Mouse (Mus musculus) liver, postnatal 0 days (tissue): ENCODE data around the gene Trpv3. TPM values are rescaled to one million over a fixed set of nuclear protein-coding genes. Genes with fewer than 3 reads are reported as not detected.

Source experiments
- ATAC-seq: fragments of 200-750 bp; cut with Nextera tagmentation; 2 replicates; pipeline ENCODE4 v1.8.0; 2017; ENCODE audit warnings: mild to moderate bottlenecking, moderate library complexity
- DNase-seq: peaks from one replicate; pipeline ENCODE4 v3.0.0-alpha.2; 2016
- H3K27ac ChIP-seq: fragments of 300-500 bp; sonication (generic); 2 replicates; pipeline ENCODE4 v1.5.1; 2014; ENCODE audit warnings: antibody characterized with exemption, moderate library complexity, mild to moderate bottlenecking, low read depth
- H3K27me3 ChIP-seq: fragments of 300-500 bp; sonication (generic); 2 replicates; pipeline ENCODE4 v1.6.1; 2014; ENCODE audit warnings: low read length, control low read depth, mixed read lengths; ENCODE audit not compliant: insufficient read depth
- H3K36me3 ChIP-seq: fragments of 300-500 bp; sonication (generic); replicated peaks from 2 replicates; pipeline ENCODE4 v1.6.1; 2014; ENCODE audit warnings: mild to moderate bottlenecking, control low read depth, low read length, moderate library complexity, mixed read lengths; ENCODE audit not compliant: insufficient read depth
- H3K4me1 ChIP-seq: fragments of 300-500 bp; sonication (generic); 2 replicates; pipeline ENCODE4 v1.6.1; 2014; ENCODE audit warnings: antibody characterized with exemption, mild to moderate bottlenecking, control low read depth; ENCODE audit not compliant: insufficient read depth
- H3K4me2 ChIP-seq: fragments of 300-500 bp; sonication (generic); 2 replicates; pipeline ENCODE4 v1.6.1; 2014; ENCODE audit warnings: low read depth, mild to moderate bottlenecking, low read length, moderate library complexity, mixed read lengths
- H3K4me3 ChIP-seq: fragments of 300-500 bp; sonication (generic); 2 replicates; pipeline ENCODE4 v1.5.1; 2014; ENCODE audit warnings: low read depth, low read length
- H3K9ac ChIP-seq: fragments of 300-500 bp; sonication (generic); replicated peaks from 2 replicates; pipeline ENCODE4 v1.6.1; 2014; ENCODE audit warnings: mild to moderate bottlenecking, moderate library complexity
- H3K9me3 ChIP-seq: fragments of 300-500 bp; sonication (generic); 2 replicates; pipeline ENCODE4 v1.6.1; 2016; ENCODE audit warnings: mild to moderate bottlenecking, control low read depth, low read length, mixed read lengths
- CTCF ChIP-seq: sonication (generic); IDR thresholded peaks from 2 replicates; pipeline ENCODE4 v1.5.1; 2016; ENCODE audit warnings: antibody characterized with exemption, low read depth
- EP300 ChIP-seq: IDR thresholded peaks from 2 replicates; pipeline ENCODE4 v1.6.1; 2016; ENCODE audit warnings: antibody characterized with exemption, low read depth, mild to moderate bottlenecking
- WGBS: fragments of 180-500 bp; shearing (Covaris S2); extraction: QIAGEN DNeasy Blood & Tissue Kit; methylation state at CpG from one replicate; pipeline ENCODE4 v1.1.7; 2014; ENCODE audit not compliant: insufficient replicate concordance; 5-methylcytosine and 5-hydroxymethylcytosine counted together
- polyA plus RNA-seq: library from polyadenylated mRNA; unstranded; fragments of >200 nt; fragmentation: Nextera tagmentation; extraction: Ambion mirVana; gene quantifications from 2 replicates; pipeline ENCODE4 v1.2.1, GENCODE M21; 2015

The Trpv3 gene
- polyA plus RNA-seq, 1 experiment from 2014 or later = 0.05 TPM

GRCm38 (mm10) chr11:73228881-73229280 lies 38.3 kb upstream of the Trpv3 start:
- ATAC-seq = no peak
- 69% methylated on average over 5 of the region's 5 CpGs for WGBS

GRCm38 (mm10) chr11:73230081-73230480 lies 37.1 kb upstream of the Trpv3 start:
- DNase-seq (no peak), ATAC-seq (no peak)
- Histone ChIP-seq H3K4me1 (no peaks in the 10 kb centered on the region), H3K27me3 (no peaks in the 10 kb centered on the region), H3K36me3 (no peaks in the 10 kb centered on the region), H3K9ac (no peak overlapping the region), H3K4me2 (no peak overlapping the region), H3K27ac (no peak overlapping the region), H3K9me3 (no peaks in the 10 kb centered on the region), H3K4me3 (no peak overlapping the region)
- TF ChIP-seq EP300 (no peak), CTCF (no peak)
- WGBS = 76% methylated on average over 5 of the region's 5 CpGs

More at GRCm38 (mm10) chr11:73228881-73229280, 38.3 kb upstream of the Trpv3 start:
- Histone ChIP-seq H3K4me3 (no peak overlapping the region), H3K4me1 (no peaks in the 10 kb centered on the region), H3K36me3 (no peaks in the 10 kb centered on the region), H3K9me3 (no peaks in the 10 kb centered on the region), H3K4me2 (no peak overlapping the region), H3K9ac (no peak overlapping the region), H3K27me3 (no peaks in the 10 kb centered on the region), H3K27ac (no peak overlapping the region)
- no peak for DNase-seq
- TF ChIP-seq CTCF (no peak), EP300 (no peak)

GRCm38 (mm10) chr11:73232513-73232912 lies 34.7 kb upstream of the Trpv3 start:
- DNase-seq = no peak
- H3K4me2 ChIP-seq = no peak overlapping the region
- no peaks in the 10 kb centered on the region for H3K27me3 ChIP-seq
- WGBS = 53% methylated on average over 2 of the region's 2 CpGs
- no peak for ATAC-seq
- TF ChIP-seq EP300 (no peak), CTCF (no peak)
- no peaks in the 10 kb centered on the region for H3K36me3 ChIP-seq
- no peak overlapping the region for H3K9ac ChIP-seq
- no peak overlapping the region for H3K4me3 ChIP-seq
- H3K9me3 ChIP-seq = no peaks in the 10 kb centered on the region
- H3K4me1 ChIP-seq = no peaks in the 10 kb centered on the region; the same call in 1 of the 2 replicates
- H3K27ac ChIP-seq = no peak overlapping the region

- WGBS = 75% methylated on average over 5 of the region's 5 CpGs
- ATAC-seq = no peak
- no peaks in the 10 kb centered on the region; the same call in 1 of the 2 replicates for H3K4me1 ChIP-seq
- DNase-seq = no peak
- no peak within 1 kb of the TSS for H3K4me2 ChIP-seq
- TF ChIP-seq CTCF (no peak), EP300 (no peak)
- H3K9ac ChIP-seq = no peak within 1 kb of the TSS
- H3K9me3 ChIP-seq = no peaks in the 10 kb centered on the region
- no peaks in the 10 kb centered on the region for H3K36me3 ChIP-seq
- no peaks in the 10 kb centered on the region for H3K27me3 ChIP-seq
- H3K27ac ChIP-seq = no peak within 1 kb of the TSS
- H3K4me3 ChIP-seq = no peak within 1 kb of the TSS
Observed at GRCm38 (mm10) chr11:73233992-73234391, 33.2 kb upstream of the Trpv3 start, which contains the start of gene Trpv1. Trpv1 (plus strand) TSS chr11:73234292.

GRCm38 (mm10) chr11:73235990-73236701 lies 31.0 kb upstream of the Trpv3 start:
- Histone ChIP-seq H3K27me3 (no peaks in the 10 kb centered on the region), H3K9ac (no peak overlapping the region), H3K4me2 (no peak overlapping the region), H3K27ac (no peak overlapping the region), H3K9me3 (no peaks in the 10 kb centered on the region), H3K4me3 (no peak overlapping the region), H3K4me1 (no peaks in the 10 kb centered on the region; the same call in 1 of the 2 replicates), H3K36me3 (no peaks in the 10 kb centered on the region)
- no peak for ATAC-seq
- DNase-seq = no peak
- TF ChIP-seq EP300 (no peak), CTCF (no peak)
- 25% methylated on average over 5 of the region's 5 CpGs for WGBS

- no peak for DNase-seq
- no peaks in the 10 kb centered on the region for H3K36me3 ChIP-seq
- no peaks in the 10 kb centered on the region for H3K27me3 ChIP-seq
- H3K4me3 ChIP-seq = no peak overlapping the region
- H3K4me2 ChIP-seq = no peak overlapping the region
- 57% methylated on average over 3 of the region's 3 CpGs for WGBS
- no peak overlapping the region for H3K9ac ChIP-seq
- no peaks in the 10 kb centered on the region for H3K9me3 ChIP-seq
- no peak for ATAC-seq
- no peak overlapping the region for H3K27ac ChIP-seq
- H3K4me1 ChIP-seq = no peaks in the 10 kb centered on the region; the same call in 1 of the 2 replicates
- TF ChIP-seq CTCF (no peak), EP300 (no peak)
Observed at GRCm38 (mm10) chr11:73236731-73237130, 30.5 kb upstream of the Trpv3 start.
